Mouse (Mus musculus) liver, embryonic 13.5 days (tissue): ENCODE measurements around the gene Dnah7c. TPM values are rescaled to one million over a fixed set of nuclear protein-coding genes. Genes with fewer than 3 reads are reported as not detected.

Experiments
- ATAC-seq: fragments of 200-750 bp; cut with Nextera tagmentation; 2 replicates; pipeline ENCODE4 v1.8.0; 2017; ENCODE audit warnings: low read depth, mild to moderate bottlenecking, moderate number of reproducible peaks, moderate library complexity
- DNase-seq: peaks from one replicate; pipeline ENCODE4 v3.0.0; 2022
- H3K27ac ChIP-seq: fragments of 300-500 bp; sonication (generic); 2 replicates; pipeline ENCODE4 v1.5.1; 2015; ENCODE audit warnings: moderate library complexity, mild to moderate bottlenecking, inconsistent platforms
- H3K27me3 ChIP-seq: fragments of 300-500 bp; sonication (generic); 2 replicates; pipeline ENCODE4 v1.6.1; 2015; ENCODE audit warnings: mild to moderate bottlenecking, inconsistent platforms
- H3K36me3 ChIP-seq: fragments of 300-500 bp; sonication (generic); 2 replicates; pipeline ENCODE4 v1.6.1; 2015; ENCODE audit warnings: mild to moderate bottlenecking, inconsistent platforms
- H3K4me1 ChIP-seq: fragments of 300-500 bp; sonication (generic); replicated peaks from 2 replicates; pipeline ENCODE4 v1.6.1; 2015; ENCODE audit warnings: inconsistent platforms
- H3K4me2 ChIP-seq: fragments of 300-500 bp; sonication (generic); 2 replicates; pipeline ENCODE4 v1.6.1; 2015; ENCODE audit warnings: inconsistent platforms, mild to moderate bottlenecking, moderate library complexity
- H3K4me3 ChIP-seq: fragments of 300-500 bp; sonication (generic); replicated peaks from 2 replicates; pipeline ENCODE4 v1.5.1; 2015; ENCODE audit warnings: mild to moderate bottlenecking, inconsistent platforms
- H3K9ac ChIP-seq: fragments of 300-500 bp; sonication (generic); 2 replicates; pipeline ENCODE4 v1.6.1; 2015; ENCODE audit warnings: mild to moderate bottlenecking, inconsistent platforms
- H3K9me3 ChIP-seq: fragments of 300-500 bp; sonication (generic); replicated peaks from 2 replicates; pipeline ENCODE4 v1.6.1; 2016; ENCODE audit warnings: inconsistent platforms
- WGBS: fragments of 180-500 bp; shearing (Covaris S2); methylation state at CpG from one replicate; pipeline ENCODE4 v1.1.7; 2015; ENCODE audit not compliant: insufficient replicate concordance; 5-methylcytosine and 5-hydroxymethylcytosine counted together
- polyA plus RNA-seq: library from polyadenylated mRNA; unstranded; fragments of >200 nt; fragmentation: Nextera tagmentation; extraction: Ambion mirVana; gene quantifications from 2 replicates; pipeline ENCODE4 v1.2.1, GENCODE M21; 2015

Gene Dnah7c
- polyA plus RNA-seq, 1 experiment from 2014 or later: not detected

DNA sequence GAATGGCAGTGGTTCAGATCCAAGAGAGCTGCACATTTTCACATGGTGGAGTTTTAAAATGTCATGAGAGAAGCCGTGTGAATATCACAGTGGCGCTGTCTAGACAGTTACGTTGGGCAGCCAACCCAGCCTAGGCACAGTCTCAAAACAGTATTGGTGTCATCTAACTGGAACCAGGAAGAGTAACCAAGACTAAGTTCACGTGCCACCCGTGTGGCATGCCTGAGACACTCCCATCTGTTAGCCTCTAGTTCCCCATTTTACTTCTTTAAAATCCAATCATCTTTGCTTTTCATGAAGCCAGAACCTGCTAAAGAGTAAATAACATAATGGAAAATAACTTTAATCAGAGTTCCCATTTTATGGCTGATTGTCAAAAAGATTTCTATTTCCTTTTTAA, 406.5 kb downstream of the Dnah7c start:
- no peak for DNase-seq
- no peak overlapping the region for H3K4me3 ChIP-seq
- H3K9ac ChIP-seq: no peak overlapping the region
- WGBS: 64% methylated on average over 5 of the region's 5 CpGs
- H3K27ac ChIP-seq: no peak overlapping the region
- no peak for ATAC-seq
- H3K4me1 ChIP-seq: no peaks in the 10 kb centered on the region
- H3K36me3 ChIP-seq: 0 out of 2 replicates have a peak, but pooled peaks cover 4% of the 10 kb centered on the region
- H3K27me3 ChIP-seq: no peaks in the 10 kb centered on the region
- H3K4me2 ChIP-seq: no peak overlapping the region
- H3K9me3 ChIP-seq: no peaks in the 10 kb centered on the region

DNA sequence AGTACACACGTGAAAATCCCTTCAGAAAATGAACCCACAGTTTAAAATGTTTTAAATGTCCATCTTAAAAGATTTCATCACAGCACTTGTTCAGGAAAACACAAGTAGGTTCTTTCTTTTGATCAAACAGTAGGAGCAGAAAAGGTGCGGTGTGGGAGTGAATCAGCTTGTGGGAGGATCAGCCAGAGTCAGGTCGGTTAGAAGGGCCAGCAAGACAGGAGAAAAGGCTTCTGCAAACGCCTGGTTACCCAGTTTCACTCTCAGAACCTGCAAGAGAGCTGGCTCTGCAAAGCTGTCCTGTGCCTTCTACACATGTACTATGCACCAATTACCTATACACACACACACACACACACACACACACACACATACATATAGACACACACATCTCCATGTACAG, 418.0 kb downstream of the Dnah7c start:
- DNase-seq (no peak), ATAC-seq (no peak)
- Histone ChIP-seq H3K4me3 (no peak overlapping the region), H3K36me3 (no peaks in the 10 kb centered on the region), H3K9me3 (no peaks in the 10 kb centered on the region), H3K4me1 (no peaks in the 10 kb centered on the region), H3K27ac (no peak overlapping the region), H3K27me3 (no peaks in the 10 kb centered on the region), H3K4me2 (no peak overlapping the region), H3K9ac (no peak overlapping the region)
- 54% methylated on average over 4 of the region's 4 CpGs for WGBS

DNA sequence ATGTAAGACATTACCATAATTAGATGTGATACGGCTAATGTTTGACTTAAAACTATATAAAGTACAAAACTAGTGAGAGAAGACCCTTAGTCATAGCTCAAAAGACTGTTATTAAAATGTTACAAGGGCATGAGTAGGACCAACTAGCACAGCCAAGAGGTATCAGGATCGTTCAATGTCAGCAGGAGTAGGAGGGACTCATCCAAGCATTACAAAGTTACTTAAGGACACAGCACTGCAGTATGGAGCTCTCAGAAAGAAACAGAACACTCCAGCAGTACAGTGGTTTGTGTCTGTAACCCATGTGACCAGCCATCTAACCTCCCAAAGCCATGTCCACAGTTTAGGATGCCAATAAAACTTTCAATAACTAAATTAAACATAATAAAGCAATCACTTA, 418.9 kb downstream of the Dnah7c start:
- ATAC-seq (no peak), DNase-seq (no peak)
- no peak overlapping the region for H3K27ac ChIP-seq
- no peak overlapping the region for H3K4me3 ChIP-seq
- H3K9ac ChIP-seq: no peak overlapping the region
- H3K4me1 ChIP-seq: no peaks in the 10 kb centered on the region
- no peaks in the 10 kb centered on the region for H3K9me3 ChIP-seq
- WGBS: 68% methylated on average over 2 of the region's 2 CpGs
- H3K36me3 ChIP-seq: no peaks in the 10 kb centered on the region
- no peak overlapping the region for H3K4me2 ChIP-seq
- no peaks in the 10 kb centered on the region for H3K27me3 ChIP-seq

DNA sequence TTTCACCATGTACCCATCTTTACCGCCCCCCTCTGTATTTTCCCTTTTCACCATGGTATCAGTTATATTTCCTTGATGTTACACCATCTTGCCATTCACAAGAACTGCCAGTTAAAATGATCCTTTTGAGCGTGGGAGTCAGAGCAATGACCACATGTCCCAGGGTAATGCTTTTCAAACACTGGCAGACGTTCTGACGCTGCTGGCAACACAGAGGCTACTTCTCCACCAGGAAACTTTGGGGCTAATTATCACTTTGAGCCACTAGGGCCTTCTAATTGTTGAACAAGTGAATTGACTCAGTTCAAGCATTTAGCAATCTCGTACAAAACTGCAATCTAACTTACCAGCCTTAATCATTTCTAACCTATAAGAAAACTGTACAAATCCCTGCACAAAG, 419.8 kb downstream of the Dnah7c start:
- Histone ChIP-seq H3K27me3 (no peaks in the 10 kb centered on the region), H3K4me3 (no peak overlapping the region), H3K27ac (no peak overlapping the region), H3K9ac (no peak overlapping the region), H3K36me3 (no peaks in the 10 kb centered on the region), H3K4me2 (no peak overlapping the region), H3K9me3 (no peaks in the 10 kb centered on the region), H3K4me1 (peaks cover 4% of the 10 kb centered on the region; the same call in 1 of the 2 replicates)
- 53% methylated on average over 5 of the region's 5 CpGs for WGBS
- no peak for DNase-seq
- ATAC-seq: no peak

DNA sequence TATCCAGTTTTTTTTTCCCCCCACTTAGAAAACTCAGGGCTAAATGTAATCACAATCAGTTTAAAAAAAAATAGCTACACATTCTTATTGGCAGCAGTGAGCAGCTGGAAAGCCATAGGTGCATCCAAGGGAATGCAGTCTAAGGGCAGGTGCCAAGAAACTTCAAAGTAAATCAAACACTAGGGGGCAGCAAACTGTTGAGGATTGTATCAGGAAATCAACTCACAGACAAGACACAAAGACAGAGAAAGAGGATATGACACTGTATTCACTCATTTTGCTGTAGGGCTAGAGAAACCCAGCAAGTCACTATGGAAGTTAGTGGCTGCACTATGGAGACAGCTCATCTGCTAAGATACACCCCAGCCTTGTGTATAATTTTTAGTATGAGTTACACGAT, 424.4 kb downstream of the Dnah7c start:
- Histone ChIP-seq H3K4me1 (peaks cover 32% of the 10 kb centered on the region), H3K36me3 (no peaks in the 10 kb centered on the region), H3K9ac (no peak overlapping the region), H3K27ac (no peak overlapping the region), H3K4me3 (no peak overlapping the region), H3K9me3 (no peaks in the 10 kb centered on the region), H3K4me2 (no peak overlapping the region), H3K27me3 (no peaks in the 10 kb centered on the region)
- WGBS: 58% methylated on average over 1 of the region's 1 CpGs
- no peak for ATAC-seq
- DNase-seq: peak; percentile 17

DNA sequence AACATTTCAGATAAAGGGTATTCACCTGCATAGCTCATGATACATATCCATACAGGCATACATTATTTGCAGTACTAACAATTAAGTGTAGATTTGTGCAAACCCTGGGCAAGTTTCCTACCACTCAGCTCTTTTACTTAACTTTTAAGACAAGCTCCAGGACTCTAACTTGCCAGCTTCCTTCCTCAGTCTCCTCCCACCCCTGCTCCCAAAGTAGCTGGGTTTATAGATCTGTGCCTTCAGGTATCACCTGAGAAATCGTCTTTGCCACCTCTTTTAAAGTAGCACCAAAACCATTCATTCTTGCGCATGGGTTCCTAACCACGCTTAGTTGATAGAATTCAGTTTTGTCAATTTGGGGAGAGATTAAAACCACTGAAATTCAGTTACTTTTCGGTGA, 426.2 kb downstream of the Dnah7c start:
- H3K27ac ChIP-seq: no peak overlapping the region
- DNase-seq (no peak), ATAC-seq (no peak)
- H3K4me3 ChIP-seq: 0 out of 2 replicates have a peak overlapping the region, but pooled peaks have one; percentile 1
- H3K9me3 ChIP-seq: no peaks in the 10 kb centered on the region
- H3K4me1 ChIP-seq: peaks cover 34% of the 10 kb centered on the region
- WGBS: 35% methylated on average over 4 of the region's 4 CpGs
- H3K27me3 ChIP-seq: no peaks in the 10 kb centered on the region
- H3K9ac ChIP-seq: no peak overlapping the region
- peak overlapping the region; percentile 28 for H3K4me2 ChIP-seq
- H3K36me3 ChIP-seq: no peaks in the 10 kb centered on the region

DNA sequence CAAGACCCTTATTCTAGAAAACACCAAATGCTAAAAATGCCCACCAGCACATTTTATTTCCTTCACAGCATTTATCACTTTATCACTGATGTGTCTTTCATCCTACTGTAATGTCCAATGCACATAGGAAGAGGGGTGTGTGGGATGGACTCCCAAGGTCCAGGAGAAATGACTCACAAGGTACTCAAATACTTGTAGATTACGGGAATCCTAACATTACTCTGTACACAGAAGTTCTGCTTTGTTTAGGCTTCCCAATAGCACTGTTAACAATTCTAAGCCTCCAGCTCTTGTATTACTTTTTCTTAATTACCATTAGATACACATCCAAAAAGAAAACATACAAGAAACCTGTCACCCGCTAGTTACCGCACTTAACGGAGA, 426.8 kb downstream of the Dnah7c start:
- no peaks in the 10 kb centered on the region for H3K9me3 ChIP-seq
- H3K4me3 ChIP-seq: peak overlapping the region; percentile 90
- peaks cover 34% of the 10 kb centered on the region for H3K4me1 ChIP-seq
- H3K27ac ChIP-seq: peak overlapping the region; percentile 92
- no peak for DNase-seq
- no peaks in the 10 kb centered on the region for H3K36me3 ChIP-seq
- peak overlapping the region; percentile 91 for H3K4me2 ChIP-seq
- 2% methylated on average over 4 of the region's 4 CpGs for WGBS
- H3K9ac ChIP-seq: peak overlapping the region; percentile 95
- ATAC-seq: no peak
- no peaks in the 10 kb centered on the region for H3K27me3 ChIP-seq

DNA sequence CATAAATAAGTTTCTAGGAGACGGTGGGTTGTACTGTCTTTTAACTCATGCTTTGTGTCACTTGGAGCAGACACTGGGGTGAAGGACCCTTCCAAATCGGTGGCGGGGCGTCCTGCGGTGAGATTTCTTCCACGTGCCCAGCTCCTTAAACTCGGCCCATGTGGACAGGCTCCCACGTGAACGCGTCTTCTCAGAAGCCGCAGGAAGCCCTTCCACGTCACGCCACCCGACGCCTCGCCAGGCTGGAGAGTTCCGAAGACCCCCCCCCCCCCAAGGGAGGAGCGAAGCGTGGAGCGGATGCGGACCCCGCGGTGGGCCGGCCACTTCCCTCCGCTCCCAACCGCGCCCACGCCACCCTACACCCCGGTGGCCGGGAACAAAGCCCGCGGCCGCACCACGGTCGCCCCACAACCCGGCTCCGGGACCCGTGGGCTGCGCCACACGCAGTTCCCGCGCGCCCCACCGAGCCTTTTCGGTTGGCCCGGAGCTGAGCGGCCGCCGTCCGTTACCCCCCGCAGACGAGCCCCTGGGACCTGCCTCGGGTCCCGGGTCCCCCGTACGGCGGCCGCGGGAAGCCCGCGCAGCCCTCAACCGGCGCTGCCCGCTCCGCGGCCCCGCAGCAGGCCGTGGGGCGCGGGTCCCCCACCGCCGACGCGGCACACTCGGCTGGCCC, 427.3 kb downstream of the Dnah7c start:
- peak; percentile 8; the same call in 1 of the 2 replicates for ATAC-seq
- WGBS: under 1% methylated on average over 61 of the region's 75 CpGs
- peak overlapping the region; percentile 91 for H3K4me2 ChIP-seq
- H3K27me3 ChIP-seq: no peaks in the 10 kb centered on the region
- no peaks in the 10 kb centered on the region for H3K36me3 ChIP-seq
- H3K4me3 ChIP-seq: peak overlapping the region; percentile 90
- peak; percentile 9 for DNase-seq
- H3K9ac ChIP-seq: peak overlapping the region; percentile 95
- no peaks in the 10 kb centered on the region for H3K9me3 ChIP-seq
- peak overlapping the region; percentile 92 for H3K27ac ChIP-seq
- H3K4me1 ChIP-seq: peaks cover 34% of the 10 kb centered on the region

DNA sequence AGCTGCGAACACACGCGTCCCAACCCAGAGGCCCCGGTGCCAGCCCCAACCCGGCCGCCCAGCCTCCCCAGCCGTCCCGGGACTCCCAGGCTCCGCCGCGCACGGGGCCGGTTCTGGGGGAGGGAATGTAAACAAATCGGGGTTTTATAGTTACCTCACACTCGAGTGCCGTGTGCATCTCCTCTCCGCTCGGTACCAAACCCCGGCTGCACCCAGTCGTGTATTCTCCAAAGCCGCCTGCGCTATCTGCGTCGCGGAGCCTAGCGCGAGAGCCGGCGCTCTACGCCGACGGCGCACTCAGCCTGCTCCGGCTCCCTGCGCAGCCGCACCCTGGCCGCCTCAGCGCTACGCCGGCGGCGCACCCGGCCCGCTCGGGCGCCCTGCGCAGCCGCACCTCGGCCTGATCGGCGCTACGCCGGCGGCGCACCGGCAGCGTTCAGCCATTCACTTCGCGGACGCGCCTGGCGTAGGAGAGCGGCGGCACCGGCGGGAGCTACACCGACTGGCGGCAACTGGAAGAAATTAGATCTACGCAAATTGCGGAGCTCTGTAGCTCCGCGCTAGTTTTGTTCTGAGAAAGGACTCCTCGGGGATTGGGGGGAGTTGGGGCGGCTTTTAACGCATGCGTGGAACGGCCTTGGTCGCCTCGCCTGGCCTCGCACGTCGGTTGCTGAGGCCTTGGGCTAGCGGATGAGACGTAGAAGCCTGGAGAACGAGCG, 428.1 kb downstream of the Dnah7c start:
- Histone ChIP-seq H3K4me1 (peaks cover 34% of the 10 kb centered on the region), H3K27me3 (no peaks in the 10 kb centered on the region), H3K4me2 (peak overlapping the region; percentile 91), H3K27ac (peak overlapping the region; percentile 92), H3K4me3 (peak overlapping the region; percentile 90), H3K9me3 (no peaks in the 10 kb centered on the region), H3K9ac (peak overlapping the region; percentile 95), H3K36me3 (no peaks in the 10 kb centered on the region)
- DNase-seq: peak; percentile 88
- under 1% methylated on average over 86 of the region's 86 CpGs for whole genome bisulfite sequencing
- ATAC-seq: peak; percentile 93

DNA sequence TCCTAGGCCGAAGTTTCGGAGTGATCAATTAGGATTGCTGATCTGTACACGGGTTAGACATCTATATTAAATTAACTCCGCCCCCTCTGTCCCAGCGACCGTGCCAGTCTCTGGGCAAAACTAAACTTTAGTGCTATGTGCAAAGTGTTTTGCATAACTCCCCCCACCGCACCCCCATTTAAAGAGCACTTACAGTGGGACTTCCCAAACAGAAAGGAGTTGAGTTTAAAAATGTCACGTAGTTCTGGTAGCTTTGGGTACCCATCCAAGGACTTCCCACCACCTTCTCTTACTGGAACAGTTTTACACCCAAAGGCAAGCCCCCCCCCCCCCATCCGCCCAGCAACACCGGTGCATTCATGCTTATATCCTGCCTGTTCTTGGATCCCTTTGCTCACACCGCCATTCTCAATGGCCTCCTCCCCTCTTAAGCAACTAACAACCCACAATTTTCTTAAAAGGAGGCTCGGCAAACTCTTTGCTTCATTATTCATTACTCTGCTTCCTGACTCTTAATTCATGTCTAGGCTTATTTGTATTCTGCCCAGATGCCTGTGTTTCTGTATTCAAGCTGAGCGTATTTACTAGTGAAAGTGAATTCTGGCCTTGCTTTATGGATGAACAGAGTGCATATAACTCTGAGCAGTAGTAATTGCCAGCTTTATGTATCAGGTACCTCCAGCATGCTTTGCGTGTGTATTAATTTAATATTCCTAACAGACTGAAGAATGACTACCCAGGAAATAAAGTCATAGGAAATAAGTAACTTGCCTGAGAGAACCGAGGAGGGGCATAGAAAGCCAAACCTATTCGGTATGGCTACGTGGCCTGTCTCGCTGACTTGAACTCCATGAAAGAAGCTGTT, 428.9 kb downstream of the Dnah7c start:
- Histone ChIP-seq H3K27ac (peak overlapping the region; percentile 85), H3K36me3 (no peaks in the 10 kb centered on the region), H3K27me3 (no peaks in the 10 kb centered on the region), H3K4me2 (peak overlapping the region; percentile 91), H3K9me3 (no peaks in the 10 kb centered on the region), H3K4me3 (peak overlapping the region; percentile 90), H3K4me1 (peaks cover 34% of the 10 kb centered on the region), H3K9ac (peak overlapping the region; percentile 72)
- ATAC-seq (no peak), DNase-seq (no peak)
- WGBS: 30% methylated on average over 18 of the region's 18 CpGs

DNA sequence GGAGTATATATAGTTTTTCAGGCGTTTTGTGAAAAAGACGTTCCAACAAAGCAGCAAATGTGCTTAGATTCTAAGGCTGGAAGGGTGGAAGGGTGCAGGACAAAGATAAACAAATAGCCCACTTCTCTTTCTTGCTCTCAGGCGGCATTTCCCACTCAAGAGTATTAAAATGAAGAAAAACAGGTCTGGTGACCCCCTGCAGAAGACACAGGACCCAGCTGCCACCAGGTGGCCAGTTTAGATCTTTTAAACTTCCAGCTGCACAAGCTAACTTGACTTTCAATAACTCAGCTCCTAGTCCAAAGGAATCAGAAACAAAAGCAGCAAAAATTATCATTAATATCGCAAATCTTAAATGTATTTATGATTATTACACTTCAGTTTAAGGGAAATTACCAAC, 431.1 kb downstream of the Dnah7c start:
- H3K9ac ChIP-seq: no peak overlapping the region
- no peak overlapping the region for H3K4me2 ChIP-seq
- H3K4me1 ChIP-seq: peaks cover 21% of the 10 kb centered on the region
- 40% methylated on average over 4 of the region's 4 CpGs for WGBS
- H3K27ac ChIP-seq: no peak overlapping the region
- ATAC-seq (no peak), DNase-seq (no peak)
- no peak overlapping the region for H3K4me3 ChIP-seq
- no peaks in the 10 kb centered on the region for H3K27me3 ChIP-seq
- H3K36me3 ChIP-seq: no peaks in the 10 kb centered on the region
- no peaks in the 10 kb centered on the region for H3K9me3 ChIP-seq
